Mouse (Mus musculus): Measurements from ENCODE around the gene Midn.

- TF ChIP-seq CTCF (IDR thresholded peaks at IDR 0.05; ENCODE audit: control insufficient read depth, insufficient read depth, insufficient replicate concordance, low read depth, low read length) (no peak), POLR2A (IDR thresholded peaks at IDR 0.05; ENCODE audit: control insufficient read depth, low read depth, low read length) (no peak)
Measured at GRCm38 (mm10) chr10:80186649-80187048, 38.6 kb downstream of the Midn start.

Data from testis, adult 2 months (tissue).